Mouse (Mus musculus) forebrain, postnatal 0 days (tissue): ENCODE data around the gene 1500015O10Rik. TPM values are rescaled to one million over a fixed set of nuclear protein-coding genes. Genes with fewer than 3 reads are reported as not detected.

Experiments
- ATAC-seq: fragments of 200-750 bp; cut with Nextera tagmentation; 2 replicates; pipeline ENCODE4 v1.8.0; 2017; ENCODE audit warnings: mild to moderate bottlenecking, moderate library complexity
- DNase-seq: peaks from one replicate; pipeline ENCODE4 v3.0.0-alpha.2; 2015
- H3K27ac ChIP-seq: fragments of 300-500 bp; sonication (generic); 2 replicates; pipeline ENCODE4 v1.5.1; 2014; ENCODE audit warnings: low read depth, mild to moderate bottlenecking, antibody characterized with exemption, low read length, moderate library complexity, mixed read lengths
- H3K27me3 ChIP-seq: fragments of 300-500 bp; sonication (generic); 2 replicates; pipeline ENCODE4 v1.6.1; 2014; ENCODE audit warnings: mild to moderate bottlenecking, low read length, mixed read lengths; ENCODE audit not compliant: insufficient read depth
- H3K36me3 ChIP-seq: fragments of 300-500 bp; sonication (generic); 2 replicates; pipeline ENCODE4 v1.6.1; 2014; ENCODE audit warnings: mild to moderate bottlenecking, moderate library complexity; ENCODE audit not compliant: insufficient read depth
- H3K4me1 ChIP-seq: fragments of 300-500 bp; sonication (generic); 2 replicates; pipeline ENCODE4 v1.6.1; 2014; ENCODE audit warnings: antibody characterized with exemption; ENCODE audit not compliant: insufficient read depth
- H3K4me2 ChIP-seq: fragments of 300-500 bp; sonication (generic); 2 replicates; pipeline ENCODE4 v1.6.1; 2014; ENCODE audit warnings: low read depth, mild to moderate bottlenecking, moderate library complexity
- H3K4me3 ChIP-seq: fragments of 300-500 bp; sonication (generic); 2 replicates; pipeline ENCODE4 v1.5.1; 2014; ENCODE audit warnings: low read depth, low read length, mixed read lengths
- H3K9ac ChIP-seq: fragments of 300-500 bp; sonication (generic); 2 replicates; pipeline ENCODE4 v1.6.1; 2014; ENCODE audit warnings: mild to moderate bottlenecking
- H3K9me3 ChIP-seq: fragments of 300-500 bp; sonication (generic); 2 replicates; pipeline ENCODE4 v1.6.1; 2016; ENCODE audit warnings: low read length
- CTCF ChIP-seq: sonication (generic); IDR thresholded peaks from 2 replicates; pipeline ENCODE4 v1.5.1; 2016; ENCODE audit warnings: antibody characterized with exemption, control low read depth, low read depth
- WGBS: fragments of 180-500 bp; shearing (Covaris S2); extraction: QIAGEN DNeasy Blood & Tissue Kit; methylation state at CpG from one replicate; pipeline ENCODE4 v1.1.7; 2014; 5-methylcytosine and 5-hydroxymethylcytosine counted together
- polyA plus RNA-seq: library from polyadenylated mRNA; unstranded; fragments of >200 nt; fragmentation: Nextera tagmentation; extraction: Ambion mirVana; gene quantifications from 2 replicates; pipeline ENCODE4 v1.2.1, GENCODE M21; 2015
- total RNA-seq: library from RNA; depleted of rRNA; stranded (reverse); fragments of >200 nt; gene quantifications from 2 replicates; pipeline ENCODE4 v1.2.3, GENCODE M21; 2014; rRNA removed

Gene 1500015O10Rik
- total and polyA plus RNA-seq, 2 experiments from 2014 or later, result 13.2 to 57.9 TPM

DNA sequence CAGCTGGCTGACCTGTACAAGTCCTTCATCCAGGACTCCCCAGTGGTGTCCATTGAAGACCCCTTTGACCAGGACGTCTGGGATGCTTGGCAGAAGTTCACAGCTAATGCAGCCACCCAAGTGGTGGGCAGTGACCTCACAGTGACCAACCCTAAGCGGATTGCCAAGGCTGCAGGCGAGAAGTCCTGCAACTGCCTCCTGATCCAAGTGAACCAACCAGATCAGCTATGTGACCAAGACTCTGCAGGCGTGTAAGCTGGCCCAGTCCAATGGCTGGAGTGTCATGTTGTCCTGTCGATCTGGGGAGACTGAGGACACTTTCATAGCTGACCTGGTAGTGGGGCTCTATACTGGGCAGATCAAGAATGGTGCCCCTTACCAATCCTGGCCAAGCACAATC, 56.3 kb downstream of the 1500015O10Rik start:
- no peak overlapping the region for H3K27ac ChIP-seq
- H3K9ac ChIP-seq, result no peak overlapping the region
- H3K36me3 ChIP-seq, result peaks cover 11% of the 10 kb centered on the region; the same call in 1 of the 2 replicates
- no peaks in the 10 kb centered on the region for H3K9me3 ChIP-seq
- H3K27me3 ChIP-seq, result no peaks in the 10 kb centered on the region
- no peak for TF ChIP-seq CTCF
- WGBS, result 93% methylated on average over 5 of the region's 5 CpGs
- no peak overlapping the region for H3K4me3 ChIP-seq
- no peaks in the 10 kb centered on the region for H3K4me1 ChIP-seq
- DNase-seq, result no peak
- ATAC-seq, result no peak
- H3K4me2 ChIP-seq, result no peak overlapping the region

- Histone ChIP-seq H3K9ac (no peak overlapping the region), H3K27me3 (no peaks in the 10 kb centered on the region), H3K4me2 (no peak overlapping the region), H3K36me3 (peaks cover 11% of the 10 kb centered on the region; the same call in 1 of the 2 replicates), H3K4me1 (no peaks in the 10 kb centered on the region; the same call in 1 of the 2 replicates), H3K4me3 (no peak overlapping the region), H3K27ac (no peak overlapping the region), H3K9me3 (no peaks in the 10 kb centered on the region)
- DNase-seq (no peak), ATAC-seq (no peak)
- WGBS, result 95% methylated on average over 2 of the region's 2 CpGs
- no peak for TF ChIP-seq CTCF
These were observed 59.4 kb downstream of the 1500015O10Rik start for GRCm38 (mm10) chr1:43789765-43790164.

Other genes starting within 250 kb of the 1500015O10Rik start
- 11.6 and 18.0 TPM in 2 replicates for gene Uxs1, start 97.2 kb downstream of the 1500015O10Rik start, total RNA-seq
- 17.2 and 19.7 TPM in 2 replicates for gene Uxs1, start 97.2 kb downstream of the 1500015O10Rik start, polyA plus RNA-seq
- gene Tpp2, start 203.0 kb downstream of the 1500015O10Rik start, total RNA-seq, result 38.9 and 54.2 TPM in 2 replicates
- 30.0 and 50.6 TPM in 2 replicates for gene Tpp2, start 203.0 kb downstream of the 1500015O10Rik start, polyA plus RNA-seq